Mouse (Mus musculus) kidney, postnatal 0 days (tissue): Measurements from ENCODE around the gene Gsto2. TPM values are rescaled to one million over a fixed set of nuclear protein-coding genes. Genes with fewer than 3 reads are reported as not detected.
A peak's percentile ranks its signal among the peaks of the same experiment; 100 is the strongest.

Experiments used
- ATAC-seq: fragments of 200-750 bp; cut with Nextera tagmentation; replicated peaks from 2 replicates; pipeline ENCODE4 v1.8.0; 2017; ENCODE audit warnings: low read depth, moderate number of reproducible peaks, moderate TSS enrichment, moderate library complexity; ENCODE audit not compliant: low FRiP score
- DNase-seq: peaks from one replicate; pipeline ENCODE4 v3.0.0-alpha.2; 2016; ENCODE audit warnings: low spot score
- H3K27ac ChIP-seq: fragments of 300-500 bp; sonication (generic); 2 replicates; pipeline ENCODE4 v1.5.1; 2014; ENCODE audit warnings: mild to moderate bottlenecking
- H3K27me3 ChIP-seq: fragments of 300-500 bp; sonication (generic); 2 replicates; pipeline ENCODE4 v1.6.1; 2014; ENCODE audit warnings: low read length, mixed read lengths; ENCODE audit not compliant: insufficient read depth
- H3K36me3 ChIP-seq: fragments of 300-500 bp; sonication (generic); 2 replicates; pipeline ENCODE4 v1.6.1; 2014; ENCODE audit warnings: low read length, mixed read lengths; ENCODE audit not compliant: insufficient read depth
- H3K4me1 ChIP-seq: fragments of 300-500 bp; sonication (generic); replicated peaks from 2 replicates; pipeline ENCODE4 v1.6.1; 2014; ENCODE audit warnings: antibody characterized with exemption, low read length, mixed read lengths; ENCODE audit not compliant: insufficient read depth
- H3K4me2 ChIP-seq: fragments of 300-500 bp; sonication (generic); 2 replicates; pipeline ENCODE4 v1.6.1; 2014; ENCODE audit warnings: mild to moderate bottlenecking, low read length, moderate library complexity, mixed read lengths
- H3K4me3 ChIP-seq: fragments of 300-500 bp; sonication (generic); replicated peaks from 2 replicates; pipeline ENCODE4 v1.5.1; 2014; ENCODE audit warnings: low read depth, low read length
- H3K9ac ChIP-seq: fragments of 300-500 bp; sonication (generic); 2 replicates; pipeline ENCODE4 v1.6.1; 2014; ENCODE audit warnings: low read depth, low read length
- H3K9me3 ChIP-seq: fragments of 300-500 bp; sonication (generic); replicated peaks from 2 replicates; pipeline ENCODE4 v1.6.1; 2016; ENCODE audit warnings: low read length, inconsistent platforms, mixed read lengths
- CTCF ChIP-seq: IDR thresholded peaks from 2 replicates; pipeline ENCODE4 v1.5.1; 2016; ENCODE audit warnings: antibody characterized with exemption, low read depth, mild to moderate bottlenecking, moderate library complexity
- WGBS: fragments of 180-500 bp; shearing (Covaris S2); extraction: QIAGEN DNeasy Blood & Tissue Kit; methylation state at CpG from one replicate; pipeline ENCODE4 v1.1.7; 2014; 5-methylcytosine and 5-hydroxymethylcytosine counted together
- polyA plus RNA-seq: library from polyadenylated mRNA; unstranded; fragments of >200 nt; fragmentation: Nextera tagmentation; extraction: Ambion mirVana; gene quantifications from 2 replicates; pipeline ENCODE4 v1.2.1, GENCODE M21; 2015

The Gsto2 gene
- polyA plus RNA-seq, 1 experiment from 2014 or later, result 1.7 TPM

GRCm38 (mm10) chr19:47876252-47876651 lies 10.9 kb downstream of the Gsto2 start:
- no peak for DNase-seq
- no peak overlapping the region for H3K4me3 ChIP-seq
- no peak overlapping the region for H3K27ac ChIP-seq
- no peaks in the 10 kb centered on the region for H3K9me3 ChIP-seq
- H3K4me2 ChIP-seq, result no peak overlapping the region
- no peak overlapping the region for H3K9ac ChIP-seq
- 75% methylated on average over 15 of the region's 15 CpGs for WGBS
- no peaks in the 10 kb centered on the region for H3K36me3 ChIP-seq
- H3K27me3 ChIP-seq, result no peaks in the 10 kb centered on the region
- no peak for TF ChIP-seq CTCF
- no peaks in the 10 kb centered on the region for H3K4me1 ChIP-seq
- no peak for ATAC-seq

- 79% methylated on average over 7 of the region's 7 CpGs for WGBS
- DNase-seq, result no peak
These were observed 16.2 kb downstream of the Gsto2 start for GRCm38 (mm10) chr19:47881538-47881937.

GRCm38 (mm10) chr19:47882151-47882881 lies 17.0 kb downstream of the Gsto2 start:
- Histone ChIP-seq H3K27me3 (no peaks in the 10 kb centered on the region), H3K36me3 (no peaks in the 10 kb centered on the region), H3K9me3 (no peaks in the 10 kb centered on the region), H3K4me2 (no peak overlapping the region), H3K9ac (no peak overlapping the region), H3K4me3 (no peak overlapping the region), H3K27ac (no peak overlapping the region), H3K4me1 (peaks cover 13% of the 10 kb centered on the region; the same call in 1 of the 2 replicates)
- DNase-seq (peak; percentile 94), ATAC-seq (0 out of 2 replicates have a peak, but pooled peaks have one; percentile 33)
- TF ChIP-seq CTCF, result peak; percentile 100
- WGBS, result 25% methylated on average over 11 of the region's 11 CpGs

More at GRCm38 (mm10) chr19:47881538-47881937, 16.2 kb downstream of the Gsto2 start:
- Histone ChIP-seq H3K4me1 (peaks cover 13% of the 10 kb centered on the region; the same call in 1 of the 2 replicates), H3K27ac (no peak overlapping the region), H3K9ac (no peak overlapping the region), H3K9me3 (no peaks in the 10 kb centered on the region), H3K27me3 (no peaks in the 10 kb centered on the region), H3K36me3 (no peaks in the 10 kb centered on the region), H3K4me3 (no peak overlapping the region), H3K4me2 (no peak overlapping the region)
- no peak for ATAC-seq
- TF ChIP-seq CTCF, result no peak

DNA sequence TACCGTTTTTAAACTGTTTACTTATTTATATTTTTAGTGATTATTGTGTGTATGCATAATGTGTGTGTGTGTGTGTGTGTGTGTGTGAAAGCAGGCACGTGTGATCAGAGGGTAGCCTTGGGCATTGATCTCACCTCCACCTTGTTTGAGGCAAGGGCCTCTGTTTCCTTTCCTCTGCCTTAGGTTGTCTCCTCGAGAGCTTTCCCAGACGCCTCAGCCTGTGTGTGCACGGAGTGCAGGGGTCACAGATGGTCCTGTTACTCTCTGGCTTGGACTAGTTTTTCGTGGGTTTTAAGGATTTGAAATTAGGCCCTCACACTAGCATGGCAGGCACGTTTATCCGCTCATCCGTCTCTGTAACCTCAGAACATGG lies 17.5 kb downstream of the Gsto2 start:
- Histone ChIP-seq H3K4me3 (no peak overlapping the region), H3K4me1 (peaks cover 13% of the 10 kb centered on the region; the same call in 1 of the 2 replicates), H3K36me3 (no peaks in the 10 kb centered on the region), H3K9ac (no peak overlapping the region), H3K9me3 (no peaks in the 10 kb centered on the region), H3K27ac (no peak overlapping the region), H3K4me2 (no peak overlapping the region), H3K27me3 (no peaks in the 10 kb centered on the region)
- ATAC-seq (no peak), DNase-seq (no peak)
- 54% methylated on average over 9 of the region's 9 CpGs for WGBS
- no peak for TF ChIP-seq CTCF

- Histone ChIP-seq H3K4me2 (no peak overlapping the region), H3K36me3 (no peaks in the 10 kb centered on the region), H3K9ac (no peak overlapping the region), H3K9me3 (no peaks in the 10 kb centered on the region), H3K4me1 (peaks cover 13% of the 10 kb centered on the region; the same call in 1 of the 2 replicates), H3K4me3 (no peak overlapping the region), H3K27me3 (no peaks in the 10 kb centered on the region), H3K27ac (no peak overlapping the region)
- WGBS, result 63% methylated on average over 13 of the region's 13 CpGs
- DNase-seq (no peak), ATAC-seq (peak; percentile 11; the same call in 1 of the 2 replicates)
- no peak for TF ChIP-seq CTCF
These were observed 19.2 kb downstream of the Gsto2 start for GRCm38 (mm10) chr19:47884296-47885085.

- no peak for DNase-seq
- WGBS, result 62% methylated on average over 7 of the region's 7 CpGs
- no peak for TF ChIP-seq CTCF
These were observed 19.9 kb downstream of the Gsto2 start for GRCm38 (mm10) chr19:47885191-47885743.

More at GRCm38 (mm10) chr19:47885191-47885743, 19.9 kb downstream of the Gsto2 start:
- ATAC-seq, result no peak
- H3K27me3 ChIP-seq, result no peaks in the 10 kb centered on the region
- H3K4me1 ChIP-seq, result peaks cover 18% of the 10 kb centered on the region; the same call in 1 of the 2 replicates
- H3K9me3 ChIP-seq, result no peaks in the 10 kb centered on the region
- no peak overlapping the region for H3K27ac ChIP-seq
- no peak overlapping the region for H3K4me3 ChIP-seq
- H3K4me2 ChIP-seq, result no peak overlapping the region
- no peaks in the 10 kb centered on the region for H3K36me3 ChIP-seq
- H3K9ac ChIP-seq, result no peak overlapping the region
